Mouse (Mus musculus) MEL (cell line): ENCODE measurements around the gene Zfand2b. TPM values are rescaled to one million over a fixed set of nuclear protein-coding genes. Genes with fewer than 3 reads are reported as not detected.

Experiments used
- DNase-seq: peaks from one replicate; pipeline ENCODE4 v3.0.0; 2011; ENCODE audit warnings: low read depth, low spot score
- H3K27ac ChIP-seq: 2 replicates; pipeline ENCODE4 v1.5.1; 2012; ENCODE audit warnings: low read depth, mild to moderate bottlenecking, control low read depth, low read length, moderate library complexity; ENCODE audit not compliant: control insufficient read depth
- H3K27me3 ChIP-seq, 2 experiments: fragments of 150-350 bp in 1 of 2; sonication (generic) in 1 of 2; 2 replicates each; pipeline ENCODE4 v1.6.1; 2012; ENCODE audit warnings: low read length in 2 of 2, mild to moderate bottlenecking in 2 of 2, improper control_type of control experiment in 1 of 2, moderate library complexity in 1 of 2; ENCODE audit not compliant: insufficient read depth in 2 of 2, control insufficient read depth in 1 of 2
- H3K36me3 ChIP-seq, 2 experiments: 2 replicates each; pipeline ENCODE4 v1.6.1; 2012 to 2014; ENCODE audit warnings: low read length in 2 of 2, improper control_type of control experiment in 1 of 2, inconsistent platforms in 1 of 2, mild to moderate bottlenecking in 1 of 2; ENCODE audit not compliant: insufficient read depth in 2 of 2, control insufficient read depth in 1 of 2
- H3K4me1 ChIP-seq, 2 experiments: fragments of 150-350 bp in 1 of 2; sonication (generic) in 1 of 2; 2 replicates each; pipeline ENCODE4 v1.6.1; 2012; ENCODE audit warnings: low read length in 2 of 2, improper control_type of control experiment in 1 of 2, mild to moderate bottlenecking in 1 of 2; ENCODE audit not compliant: insufficient read depth in 2 of 2, control insufficient read depth in 1 of 2
- H3K4me3 ChIP-seq, 2 experiments: fragments of 150-350 bp in 1 of 2; sonication (generic) in 1 of 2; 2 replicates each; pipeline ENCODE4 v1.5.1; 2012; ENCODE audit warnings: low read depth in 2 of 2, low read length in 2 of 2, mild to moderate bottlenecking in 2 of 2, moderate library complexity in 2 of 2, control low read depth in 1 of 2, improper control_type of control experiment in 1 of 2; ENCODE audit not compliant: control insufficient read depth in 1 of 2, insufficient read depth in 1 of 2
- H3K79me2 ChIP-seq: 2 replicates; pipeline ENCODE4 v1.6.1; 2012; ENCODE audit warnings: mild to moderate bottlenecking, low read length, moderate library complexity; ENCODE audit not compliant: control insufficient read depth, poor library complexity, insufficient read depth
- H3K9ac ChIP-seq: 2 replicates; pipeline ENCODE4 v1.6.1; 2012; ENCODE audit warnings: low read depth, mild to moderate bottlenecking, control low read depth, low read length, moderate library complexity; ENCODE audit not compliant: control insufficient read depth, poor library complexity, severe bottlenecking
- H3K9me3 ChIP-seq: fragments of 150-350 bp; sonication (generic); replicated peaks from 2 replicates; pipeline ENCODE4 v1.6.1; 2012; ENCODE audit warnings: mild to moderate bottlenecking, low read length, improper control_type of control experiment, moderate library complexity; ENCODE audit not compliant: insufficient read depth
- BHLHE40 ChIP-seq: IDR thresholded peaks from 2 replicates; pipeline ENCODE4 v1.6.1; 2012; ENCODE audit warnings: low read depth, mild to moderate bottlenecking, inconsistent platforms, low read length, improper control_type of control experiment, borderline replicate concordance
- CHD1 ChIP-seq: IDR thresholded peaks from 2 replicates; pipeline ENCODE4 v1.6.1; 2012; ENCODE audit warnings: low read depth, mild to moderate bottlenecking, inconsistent platforms, low read length, improper control_type of control experiment
- CTCF ChIP-seq, 3 experiments: IDR thresholded peaks in 2 of 3; conservative IDR thresholded peaks in 1 of 3; 2 replicates each; pipeline ENCODE4 v1.5.1; 2011 to 2012; ENCODE audit warnings: low read length in 3 of 3, low read depth in 2 of 3, mild to moderate bottlenecking in 2 of 3, improper control_type of control experiment in 1 of 3, inconsistent platforms in 1 of 3, mixed read lengths in 1 of 3, moderate library complexity in 1 of 3; ENCODE audit not compliant: control insufficient read depth in 1 of 3, insufficient read depth in 1 of 3, poor library complexity in 1 of 3, severe bottlenecking in 1 of 3
- E2F4 ChIP-seq: IDR thresholded peaks from 2 replicates; pipeline ENCODE4 v1.6.1; 2011; ENCODE audit warnings: low read depth, low read length, improper control_type of control experiment, borderline replicate concordance
- EP300 ChIP-seq, 2 experiments: IDR thresholded peaks; 2 replicates each; pipeline ENCODE4 v1.6.1; 2011; ENCODE audit warnings: improper control_type of control experiment in 2 of 2, low read length in 2 of 2, low read depth in 1 of 2, mild to moderate bottlenecking in 1 of 2
- ETS1 ChIP-seq: IDR thresholded peaks from 2 replicates; pipeline ENCODE4 v1.6.1; 2012; ENCODE audit warnings: low read depth, mild to moderate bottlenecking, inconsistent platforms, low read length, improper control_type of control experiment, moderate library complexity
- GATA1 ChIP-seq: IDR thresholded peaks from 2 replicates; pipeline ENCODE4 v1.6.1; 2011; ENCODE audit warnings: low read depth, low read length, improper control_type of control experiment
- JUND ChIP-seq: IDR thresholded peaks from 2 replicates; pipeline ENCODE4 v1.6.1; 2011; ENCODE audit warnings: low read depth, mild to moderate bottlenecking, improper control_type of control experiment, low read length
- MAX ChIP-seq: IDR thresholded peaks from 2 replicates; pipeline ENCODE4 v1.6.1; 2011; ENCODE audit warnings: low read length, improper control_type of control experiment
- MYB ChIP-seq: IDR thresholded peaks from 2 replicates; pipeline ENCODE4 v1.6.1; 2011; ENCODE audit warnings: mild to moderate bottlenecking, low read depth, low read length, improper control_type of control experiment
- NRF1 ChIP-seq: IDR thresholded peaks from 2 replicates; pipeline ENCODE4 v1.6.1; 2014; ENCODE audit warnings: low read depth, mild to moderate bottlenecking, inconsistent platforms, low read length, improper control_type of control experiment, moderate library complexity; ENCODE audit not compliant: poor library complexity, insufficient read depth, severe bottlenecking
- POLR2A ChIP-seq, 2 experiments: IDR thresholded peaks; 2 replicates each; pipeline ENCODE4 v1.6.1; 2011 to 2012; ENCODE audit warnings: low read length in 2 of 2, mild to moderate bottlenecking in 2 of 2, control low read depth in 1 of 2, improper control_type of control experiment in 1 of 2, low read depth in 1 of 2, moderate library complexity in 1 of 2; ENCODE audit not compliant: control insufficient read depth in 1 of 2, insufficient read depth in 1 of 2, poor library complexity in 1 of 2
- POLR2AphosphoS5 ChIP-seq: IDR thresholded peaks from 2 replicates; pipeline ENCODE4 v1.6.1; 2012; ENCODE audit warnings: low read depth, borderline replicate concordance, mild to moderate bottlenecking, inconsistent platforms, low read length, moderate library complexity, mixed read lengths
- RCOR1 ChIP-seq: IDR thresholded peaks from 2 replicates; pipeline ENCODE4 v1.6.1; 2012; ENCODE audit warnings: low read depth, mild to moderate bottlenecking, inconsistent platforms, low read length, improper control_type of control experiment
- SIN3A ChIP-seq: IDR thresholded peaks from 2 replicates; pipeline ENCODE4 v1.6.1; 2012; ENCODE audit warnings: low read length, improper control_type of control experiment, inconsistent platforms
- TAL1 ChIP-seq: IDR thresholded peaks from 2 replicates; pipeline ENCODE4 v1.6.1; 2012; ENCODE audit warnings: mild to moderate bottlenecking, inconsistent platforms, low read length, moderate library complexity, mixed read lengths
- TCF12 ChIP-seq: IDR thresholded peaks from 2 replicates; pipeline ENCODE4 v1.6.1; 2014; ENCODE audit warnings: low read depth, mild to moderate bottlenecking, inconsistent platforms, low read length, improper control_type of control experiment, moderate library complexity
- ZC3H11A ChIP-seq: IDR thresholded peaks from 2 replicates; pipeline ENCODE4 v1.6.1; 2012; ENCODE audit warnings: low read depth, mild to moderate bottlenecking, inconsistent platforms, low read length, improper control_type of control experiment
- ZNF384 ChIP-seq: IDR thresholded peaks from 2 replicates; pipeline ENCODE4 v1.6.1; 2012; ENCODE audit warnings: low read depth, mild to moderate bottlenecking, inconsistent platforms, low read length, improper control_type of control experiment
- polyA plus RNA-seq, 2 experiments: library from polyadenylated mRNA; stranded (reverse) in 1 of 2; unstranded in 1 of 2; fragments of >175 nt in 1 of 2; fragments of >200 nt in 1 of 2; gene quantifications; 2 replicates each; pipeline versions ENCODE4 v1.2.1 to v1.2.4; 2012; ENCODE audit warnings: low replicate concordance in 2 of 2, low read depth in 1 of 2; ENCODE audit not compliant: insufficient read length in 2 of 2, insufficient read depth in 1 of 2, missing spikeins in 1 of 2
- total RNA-seq: library from RNA; depleted of rRNA; stranded (reverse); fragments of 300-350 nt; gene quantifications from 2 replicates; pipeline ENCODE4 v1.2.3, GENCODE M21; 2012

The Zfand2b gene
- total and polyA plus RNA-seq, 3 experiments = 15.0 to 18.3 TPM; not detected in 1

DNA sequence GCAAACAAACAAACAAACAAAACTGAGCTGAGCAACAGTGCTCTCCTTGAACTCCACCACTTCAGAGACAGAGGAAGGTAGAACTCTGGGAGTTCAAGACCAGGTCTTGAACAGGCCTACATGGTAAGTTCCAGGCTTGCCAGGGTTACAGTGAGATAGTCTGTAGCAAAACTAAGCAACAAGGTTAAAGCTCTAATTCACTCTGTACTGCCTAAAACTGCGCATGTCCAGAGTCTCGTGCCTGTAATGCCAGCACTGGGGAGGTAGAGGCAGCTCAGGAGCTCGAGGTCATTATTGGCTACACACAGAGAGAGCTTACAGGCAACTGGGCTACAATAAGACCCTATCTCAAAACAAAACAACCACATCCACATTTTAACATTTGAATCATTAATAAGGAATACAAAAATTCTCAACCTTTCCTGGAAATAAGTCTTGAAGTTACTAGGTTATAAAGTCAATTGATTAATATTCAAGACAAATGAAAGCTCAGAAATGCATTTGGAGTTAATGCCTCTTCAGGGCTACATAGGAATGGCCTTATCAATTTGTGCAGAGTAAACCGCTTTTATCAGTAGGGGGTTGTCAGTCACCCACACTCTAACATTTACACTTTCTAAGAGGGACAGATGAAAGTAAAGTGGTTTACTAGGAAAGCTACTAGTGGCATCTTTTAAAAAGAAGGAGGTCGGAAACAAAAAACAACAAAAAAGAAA lies 8.7 kb upstream of the Zfand2b start:
- H3K4me3 ChIP-seq = peak overlapping the region; percentile 12 to 37; a peak in 3 of 4 replicates
- peak; percentile 68 for DNase-seq
- H3K36me3 ChIP-seq = peaks cover 0 to 21% of the 10 kb centered on the region in 2 experiments; a peak in 2 of 4 replicates

DNA sequence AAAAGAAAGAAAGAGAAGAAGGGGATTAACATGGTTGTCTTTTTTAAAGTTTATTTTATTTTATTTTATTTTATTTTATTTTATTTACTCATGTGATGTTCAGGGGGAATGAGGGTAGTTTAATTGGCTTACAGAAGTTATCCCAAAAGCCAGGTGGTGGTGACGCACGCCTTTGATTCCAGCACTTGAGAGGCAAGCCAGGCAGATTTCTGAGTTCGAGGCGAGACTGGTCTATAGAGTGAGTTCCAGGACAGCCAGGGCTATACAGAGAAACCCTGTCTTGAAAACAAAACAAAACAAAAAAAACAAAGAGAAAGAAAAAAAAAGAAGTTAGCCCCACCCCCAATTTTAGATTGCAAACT lies 8.2 kb upstream of the Zfand2b start:
- Histone ChIP-seq H3K27ac (peak overlapping the region; percentile 72), H3K9ac (peak overlapping the region; percentile 37), H3K9me3 (no peaks in the 10 kb centered on the region), H3K27me3 (no peaks in the 10 kb centered on the region), H3K36me3 (peaks cover 0 to 21% of the 10 kb centered on the region in 2 experiments; a peak in 2 of 4 replicates), H3K4me3 (peak overlapping the region; percentile 22 to 37; a peak in 3 of 4 replicates), H3K79me2 (no peaks in the 10 kb centered on the region), H3K4me1 (peaks cover 11 to 18% of the 10 kb centered on the region in 2 experiments)
- TF ChIP-seq MYB (no peak), ZNF384 (0 out of 2 replicates have a peak, but pooled peaks have one; percentile 51)
- DNase-seq = peak; percentile 52

More for the DNA sequence above, 8.7 kb upstream of the Zfand2b start:
- Histone ChIP-seq H3K27me3 (no peaks in the 10 kb centered on the region), H3K79me2 (no peaks in the 10 kb centered on the region), H3K9me3 (no peaks in the 10 kb centered on the region), H3K4me1 (peaks cover 13 to 21% of the 10 kb centered on the region in 2 experiments), H3K27ac (peak overlapping the region; percentile 55), H3K9ac (peak overlapping the region; percentile 18)
- TF ChIP-seq CHD1 (no peak), NRF1 (peak; percentile 57), CTCF (IDR thresholded peaks at IDR 0.05 in 2 of 3, conservative IDR thresholded peaks at IDR 0.05 in 1 of 3; ENCODE audit: control insufficient read depth in 1 of 3, insufficient read depth in 1 of 3, low read depth in 2 of 3, low read length in 3 of 3, poor library complexity in 1 of 3, severe bottlenecking in 1 of 3) (no peak), TCF12 (peak; percentile 92), BHLHE40 (peak; percentile 74; the same call in 1 of the 2 replicates), POLR2A (IDR thresholded peaks at IDR 0.05; ENCODE audit: control insufficient read depth in 1 of 2, insufficient read depth in 1 of 2, low read depth in 1 of 2, low read length in 2 of 2, poor library complexity in 1 of 2) (no peak), RCOR1 (peak; percentile 82), MAX (no peak), POLR2AphosphoS5 (no peak), GATA1 (peak; percentile 96), EP300 (IDR thresholded peaks at IDR 0.05; ENCODE audit: low read depth in 1 of 2, low read length in 2 of 2) (peak; percentile 88 to 91), ETS1 (peak; percentile 77; the same call in 1 of the 2 replicates), ZC3H11A (no peak), E2F4 (no peak), TAL1 (peak; percentile 66), JUND (no peak), SIN3A (peak; percentile 62)
